29 mouse cellular contexts compared by ENCODE assay signal in the genomic region with DNA sequence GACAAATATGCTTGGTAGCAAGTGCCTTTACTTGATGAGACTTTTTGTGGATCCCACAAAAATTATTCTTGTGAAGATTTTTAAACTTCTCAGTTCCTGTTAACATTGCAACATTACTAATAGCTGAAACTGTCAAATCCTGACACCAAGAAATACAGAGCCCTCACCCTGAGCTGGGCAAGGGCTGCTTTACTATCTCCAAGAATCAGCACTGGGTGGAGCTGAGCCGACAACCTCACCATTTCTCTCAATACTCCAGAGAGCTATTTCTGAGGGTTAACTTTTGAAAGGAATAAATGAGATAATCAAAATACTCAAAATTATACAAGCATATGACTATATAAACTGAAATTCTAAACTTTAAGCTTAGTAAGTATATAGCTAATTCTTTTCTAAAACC.
DNase-seq lines count a peak whose midpoint lies in the region; ATAC-seq and TF ChIP-seq lines count a peak whose summit lies in the region.
"Had no signal": no experiment of that assay in that cellular context is flagged by ENCODE, and none has a peak within 500 bp of the region (broad histone marks: within the 10 kb centered on the region; RNA-seq: fewer than 3 reads in every experiment).

No protein-coding gene starts in this region.

- no peak overlapping the region for H3K4me3 ChIP-seq in G1E (ENCODE audit: low read depth, low read length)
- H3K4me3 ChIP-seq in liver, embryonic 13.5 days (replicated peaks), result no peak overlapping the region
- H3K4me3 ChIP-seq in liver, embryonic 16.5 days (ENCODE audit: low read depth, low read length), result no peak overlapping the region
- H3K4me3 ChIP-seq in limb, embryonic 10.5 days, result no peak overlapping the region
- H3K4me3 ChIP-seq in forebrain, embryonic 14.5 days (ENCODE audit: low read depth, low read length), result no peak overlapping the region
- H3K4me3 ChIP-seq: embryonic facial prominence, embryonic 10.5 days; embryonic facial prominence, embryonic 13.5 days; forebrain, embryonic 15.5 days; heart, embryonic 12.5 days; heart, embryonic 15.5 days; hindbrain, embryonic 12.5 days; hindbrain, embryonic 15.5 days had no signal

- H3K4me1 ChIP-seq in G1E (ENCODE audit: insufficient read depth, low read depth, low read length), result peaks cover 28% of the 10 kb centered on the region
- H3K4me1 ChIP-seq in liver, embryonic 13.5 days (replicated peaks), result peaks cover 24% of the 10 kb centered on the region
- H3K4me1 ChIP-seq in liver, embryonic 16.5 days (ENCODE audit: control insufficient read depth, low read depth, low read length), result no peaks in the 10 kb centered on the region; the same call in 1 of the 2 replicates
- H3K4me1 ChIP-seq in limb, embryonic 10.5 days, result no peaks in the 10 kb centered on the region
- H3K4me1 ChIP-seq in forebrain, embryonic 14.5 days (ENCODE audit: control insufficient read depth, insufficient read depth, low read length), result no peaks in the 10 kb centered on the region
- H3K4me1 ChIP-seq: embryonic facial prominence, embryonic 10.5 days; embryonic facial prominence, embryonic 13.5 days; forebrain, embryonic 15.5 days; heart, embryonic 15.5 days; hindbrain, embryonic 12.5 days; hindbrain, embryonic 15.5 days had no signal

- no peak overlapping the region for H3K27ac ChIP-seq in liver, embryonic 13.5 days
- H3K27ac ChIP-seq in liver, embryonic 16.5 days (ENCODE audit: low read length), result no peak overlapping the region
- no peak overlapping the region for H3K27ac ChIP-seq in limb, embryonic 10.5 days
- no peak overlapping the region for H3K27ac ChIP-seq in forebrain, embryonic 14.5 days (ENCODE audit: low read depth, low read length)
- H3K27ac ChIP-seq: embryonic facial prominence, embryonic 10.5 days; embryonic facial prominence, embryonic 13.5 days; forebrain, embryonic 15.5 days; heart, embryonic 15.5 days; hindbrain, embryonic 12.5 days; hindbrain, embryonic 15.5 days had no signal

- H3K4me2 ChIP-seq in liver, embryonic 13.5 days, result no peak overlapping the region
- no peak overlapping the region for H3K4me2 ChIP-seq in liver, embryonic 16.5 days (ENCODE audit: low read depth, low read length)
- no peak overlapping the region for H3K4me2 ChIP-seq in forebrain, embryonic 14.5 days (ENCODE audit: low read length)
- H3K4me2 ChIP-seq: embryonic facial prominence, embryonic 13.5 days; forebrain, embryonic 15.5 days; heart, embryonic 12.5 days; heart, embryonic 15.5 days; hindbrain, embryonic 12.5 days; hindbrain, embryonic 15.5 days had no signal

- H3K27me3 ChIP-seq in G1E (ENCODE audit: insufficient read depth, low read length), result no peaks in the 10 kb centered on the region
- no peaks in the 10 kb centered on the region for H3K27me3 ChIP-seq in liver, embryonic 13.5 days
- no peaks in the 10 kb centered on the region for H3K27me3 ChIP-seq in liver, embryonic 16.5 days (ENCODE audit: control insufficient read depth, insufficient read depth, low read depth, low read length)
- H3K27me3 ChIP-seq in limb, embryonic 10.5 days (ENCODE audit: low read depth, poor library complexity, severe bottlenecking), result no peaks in the 10 kb centered on the region
- no peaks in the 10 kb centered on the region for H3K27me3 ChIP-seq in forebrain, embryonic 14.5 days (replicated peaks; ENCODE audit: control insufficient read depth, insufficient read depth, low read length)
- H3K27me3 ChIP-seq: CH12.LX; embryonic facial prominence, embryonic 13.5 days; forebrain, embryonic 15.5 days; heart, embryonic 12.5 days; heart, embryonic 15.5 days; hindbrain, embryonic 12.5 days; hindbrain, embryonic 15.5 days had no signal

- TF ChIP-seq CTCF in G1E (IDR thresholded peaks at IDR 0.05; ENCODE audit: low read depth, low read length), result no peak

- no peak for DNase-seq in G1E (ENCODE audit: low spot score)
- DNase-seq in liver, embryonic 13.5 days, result no peak
- no peak for DNase-seq in limb, embryonic 10.5 days (ENCODE audit: low spot score)
- DNase-seq in forebrain, embryonic 14.5 days (ENCODE audit: low spot score), result no peak
- DNase-seq in right cerebral cortex, adult 18-20 months, result no peak
- no peak for DNase-seq in spleen, postnatal 10 days (ENCODE audit: low spot score in 2 of 2)
- DNase-seq: adrenal gland, adult 8-10 months; adrenal gland, postnatal 25 days; B cell, adult 2 months; cerebellum, adult 11-12 months; cerebellum, adult 8-10 months; cerebellum, postnatal 10 days; cerebellum, postnatal 36 days; embryo, embryonic 11 days; gastrocnemius, postnatal 25 days; heart, adult 18-20 months; heart, postnatal 10 days; heart, postnatal 36 days had no signal

- WGBS in liver, embryonic 13.5 days (ENCODE audit: insufficient replicate concordance), result 19% methylated on average over 1 of the region's 1 CpGs
- WGBS in liver, embryonic 16.5 days (ENCODE audit: insufficient replicate concordance), result 22% methylated on average over 1 of the region's 1 CpGs
- 90% methylated on average over 1 of the region's 1 CpGs for WGBS in limb, embryonic 10.5 days
- WGBS in forebrain, embryonic 14.5 days, result 97% methylated on average over 1 of the region's 1 CpGs

- peaks cover 52% of the 10 kb centered on the region for H3K36me3 ChIP-seq in G1E (replicated peaks)
- H3K36me3 ChIP-seq in liver, embryonic 13.5 days, result peaks cover 34% of the 10 kb centered on the region
- peaks cover 8% of the 10 kb centered on the region for H3K36me3 ChIP-seq in liver, embryonic 16.5 days (ENCODE audit: control insufficient read depth, insufficient read depth)
- peaks cover 71% of the 10 kb centered on the region for H3K36me3 ChIP-seq in limb, embryonic 10.5 days
- H3K36me3 ChIP-seq in forebrain, embryonic 14.5 days (ENCODE audit: control insufficient read depth, insufficient read depth, low read length), result peaks cover 45% of the 10 kb centered on the region

- no peak overlapping the region for H3K9ac ChIP-seq in liver, embryonic 13.5 days
- H3K9ac ChIP-seq in liver, embryonic 16.5 days (ENCODE audit: low read depth, low read length), result no peak overlapping the region
- no peak overlapping the region for H3K9ac ChIP-seq in forebrain, embryonic 14.5 days (ENCODE audit: low read length)
- H3K9ac ChIP-seq: embryonic facial prominence, embryonic 13.5 days; forebrain, embryonic 15.5 days; heart, embryonic 12.5 days; heart, embryonic 15.5 days; hindbrain, embryonic 12.5 days; hindbrain, embryonic 15.5 days had no signal

- no peaks in the 10 kb centered on the region for H3K9me3 ChIP-seq in G1E (replicated peaks)
- H3K9me3 ChIP-seq in liver, embryonic 13.5 days (replicated peaks), result no peaks in the 10 kb centered on the region
- no peaks in the 10 kb centered on the region for H3K9me3 ChIP-seq in liver, embryonic 16.5 days (replicated peaks; ENCODE audit: control insufficient read depth, low read length)
- H3K9me3 ChIP-seq in limb, embryonic 10.5 days (replicated peaks), result no peaks in the 10 kb centered on the region
- H3K9me3 ChIP-seq in forebrain, embryonic 14.5 days (replicated peaks; ENCODE audit: control insufficient read depth, low read length), result no peaks in the 10 kb centered on the region
- H3K9me3 ChIP-seq: embryonic facial prominence, embryonic 10.5 days; embryonic facial prominence, embryonic 13.5 days; forebrain, embryonic 15.5 days; heart, embryonic 12.5 days; heart, embryonic 15.5 days; hindbrain, embryonic 12.5 days; hindbrain, embryonic 15.5 days had no signal

- ATAC-seq in G1E (ENCODE audit: extremely low read depth, insufficient number of reproducible peaks, low FRiP score, poor library complexity, severe bottlenecking), result peak; percentile 49
- ATAC-seq in erythroid progenitor cell, adult 5-6 weeks (replicated peaks; ENCODE audit: low FRiP score, poor library complexity, severe bottlenecking), result 0 out of 2 replicates have a peak, but pooled peaks have one; percentile 61
- ATAC-seq in liver, embryonic 13.5 days (ENCODE audit: low read depth), result peak; percentile 85
- peak; percentile 67; the same call in 1 of the 2 replicates for ATAC-seq in liver, embryonic 16.5 days (ENCODE audit: low read depth)
- ATAC-seq in forebrain, embryonic 14.5 days, result no peak
- ATAC-seq: activated CD4-positive, CD25-positive, alpha-beta regulatory T cell, adult 4 months; forebrain, embryonic 15.5 days had no signal
